Mouse (Mus musculus): ENCODE data around the gene Kcnj13.

Kcnj13 gene

GRCm38 (mm10) chr1:87394594-87394993 is at the start of gene Kcnj13:
TSS of gene Kcnj13 (minus strand) at chr1:87394729.
- no peak for DNase-seq (ENCODE audit: low read depth, low spot score)

DNA sequence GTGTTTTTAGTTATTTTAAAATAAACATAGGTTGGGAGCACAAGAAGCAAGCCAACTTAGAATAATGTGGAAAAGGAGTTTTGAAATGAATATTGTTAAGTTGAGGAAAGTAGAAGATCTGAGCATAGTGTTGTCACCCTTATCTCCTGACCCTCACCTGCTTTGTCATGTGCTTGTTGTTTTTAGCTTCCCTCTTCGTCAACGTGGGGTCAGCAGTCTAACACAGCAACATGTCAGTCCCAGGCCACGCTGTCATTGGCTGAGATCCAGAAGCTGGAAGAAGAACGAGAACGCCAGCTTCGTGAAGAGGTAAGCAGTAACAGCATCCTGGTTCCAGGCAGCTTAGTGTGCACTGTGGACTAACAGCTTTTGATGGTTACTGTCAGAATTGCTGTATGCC is 42.1 kb upstream of the Kcnj13 start:
- DNase-seq (ENCODE audit: low read depth, low spot score): no peak

GRCm38 (mm10) chr1:87435125-87435524 is 40.6 kb upstream of the Kcnj13 start:
- DNase-seq (ENCODE audit: low read depth, low spot score): no peak

GRCm38 (mm10) chr1:87418733-87419132 is 24.2 kb upstream of the Kcnj13 start:
- DNase-seq (ENCODE audit: low read depth, low spot score): peak; percentile 82

DNA sequence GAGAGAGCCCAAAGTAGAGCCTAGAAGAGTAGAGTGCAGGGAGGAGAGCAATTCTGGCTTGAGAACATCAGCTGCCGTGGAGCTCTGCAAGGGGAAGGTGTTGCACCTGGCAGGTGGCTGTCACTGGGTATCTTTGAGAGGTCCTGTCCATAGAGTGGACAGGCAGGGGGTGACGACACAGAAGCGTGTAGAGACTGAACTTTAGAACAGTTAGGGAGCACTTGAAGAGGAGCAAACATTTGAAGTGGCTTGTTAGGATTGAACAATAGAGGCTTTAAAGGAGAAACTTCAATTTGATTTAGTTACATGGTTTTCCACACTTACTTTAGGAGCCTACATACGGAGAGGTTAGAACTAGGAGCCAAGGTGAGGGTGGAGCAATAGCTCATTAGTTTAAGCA is 14.9 kb upstream of the Kcnj13 start:
- no peak for DNase-seq (ENCODE audit: low read depth, low spot score)

- no peak for DNase-seq (ENCODE audit: low read depth, low spot score)
These were observed 11.5 kb upstream of the Kcnj13 start for GRCm38 (mm10) chr1:87406012-87406411.

DNA sequence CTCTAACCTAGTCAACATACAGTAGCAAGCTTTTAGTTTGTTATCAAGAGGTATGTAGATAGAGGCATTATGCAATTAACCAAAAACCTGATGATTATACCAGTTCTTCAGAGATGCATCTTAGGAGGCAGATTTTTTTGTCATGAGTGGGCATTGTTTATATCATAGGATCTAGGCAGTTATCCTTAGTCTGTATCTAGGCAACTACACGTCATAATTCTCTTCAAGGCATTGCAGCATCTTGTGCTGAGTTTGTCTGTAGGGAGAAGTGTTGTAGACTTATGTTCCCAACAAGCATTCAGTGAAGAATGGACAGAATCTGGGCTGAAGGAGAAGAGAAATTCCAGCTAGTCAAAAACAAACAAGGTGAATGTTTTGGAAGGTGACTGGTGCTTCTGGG is 10.2 kb upstream of the Kcnj13 start:
- no peak for DNase-seq (ENCODE audit: low read depth, low spot score)

DNA sequence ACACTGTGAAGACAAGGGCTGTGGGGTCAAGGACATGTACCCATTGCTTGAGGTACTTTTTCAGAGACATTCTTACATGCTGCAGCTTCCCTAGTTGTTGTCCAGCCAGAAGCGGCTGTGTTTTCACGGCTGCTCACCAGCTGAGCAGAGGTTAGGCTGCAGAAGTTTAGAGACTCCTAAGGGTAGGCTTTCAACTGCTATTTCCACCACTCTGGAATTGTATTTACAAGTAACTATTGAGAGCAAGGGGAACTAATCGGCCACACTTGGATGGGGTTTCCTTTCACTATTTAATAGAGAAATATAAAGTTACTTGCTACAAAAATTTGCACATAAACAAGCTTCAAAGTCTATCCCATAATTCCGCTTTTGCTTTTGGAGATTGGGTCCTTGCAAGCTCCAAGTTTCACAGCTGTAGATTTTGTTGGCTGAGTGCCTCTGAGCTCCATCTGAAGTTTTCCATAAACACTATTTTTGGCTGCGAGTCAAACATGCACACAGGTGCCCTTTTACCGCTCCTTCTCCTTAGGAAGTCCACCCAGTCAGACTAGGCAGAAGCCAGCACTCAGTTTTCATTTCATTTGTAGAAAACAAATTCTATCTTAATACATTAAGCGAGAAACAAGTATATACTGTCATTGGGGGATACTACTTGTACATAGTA is 2.5 kb upstream of the Kcnj13 start:
- no peak for DNase-seq (ENCODE audit: low read depth, low spot score)

GRCm38 (mm10) chr1:87393444-87394195 is 909 bp downstream of the Kcnj13 start:
- DNase-seq (ENCODE audit: low read depth, low spot score): no peak

- no peak for DNase-seq (ENCODE audit: low read depth, low spot score)
These were observed 8.0 kb downstream of the Kcnj13 start for GRCm38 (mm10) chr1:87386436-87387092.

- DNase-seq (ENCODE audit: low read depth, low spot score): no peak
These were observed 13.4 kb downstream of the Kcnj13 start for GRCm38 (mm10) chr1:87381152-87381551.

- DNase-seq (ENCODE audit: low read depth, low spot score): peak; percentile 47
These were observed 14.6 kb downstream of the Kcnj13 start for GRCm38 (mm10) chr1:87379919-87380318.

DNA sequence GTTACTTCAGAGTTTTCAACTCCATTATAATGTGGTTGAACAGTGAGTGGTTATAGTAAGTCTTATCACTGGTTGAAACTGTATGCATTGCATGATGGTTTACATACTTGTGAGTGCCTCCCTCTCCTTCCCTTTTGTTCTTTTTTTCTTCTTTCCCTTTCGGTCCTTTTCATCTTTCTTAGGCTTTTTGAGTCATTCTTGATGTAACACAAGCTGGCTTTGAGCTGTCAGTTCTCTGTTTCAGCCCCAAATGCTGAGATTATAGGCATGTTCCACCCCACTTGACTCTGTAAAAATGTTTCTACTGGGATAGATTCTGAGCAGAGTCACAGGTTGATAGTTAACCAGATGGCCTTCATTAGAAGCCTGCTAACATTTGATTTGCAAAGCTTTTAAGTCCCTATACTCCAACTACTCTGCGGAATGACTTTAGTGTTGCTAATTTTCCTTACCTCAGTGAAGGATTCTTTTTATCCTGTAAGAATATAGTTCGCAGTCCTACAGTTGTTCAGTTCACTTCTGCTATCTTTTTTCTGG is 16.4 kb downstream of the Kcnj13 start:
- DNase-seq (ENCODE audit: low read depth, low spot score): no peak

GRCm38 (mm10) chr1:87360276-87360675 is 34.3 kb downstream of the Kcnj13 start:
- no peak for DNase-seq (ENCODE audit: low read depth, low spot score)

GRCm38 (mm10) chr1:87350576-87350975 is 44.0 kb downstream of the Kcnj13 start:
- no peak for DNase-seq (ENCODE audit: low read depth, low spot score)

Measured in ZHBTc4 (cell line).